Mouse (Mus musculus): ENCODE results near the gene Reps2. TPM values are rescaled to one million over a fixed set of nuclear protein-coding genes. Genes with fewer than 3 reads are reported as not detected.

Reps2 gene
- polyA plus RNA-seq, 1 experiment from 2014 or later, result 0.80 TPM

- no peak overlapping the region for H3K4me2 ChIP-seq (ENCODE audit: low read depth, low read length)
- no peaks in the 10 kb centered on the region; the same call in 1 of the 2 replicates for H3K27me3 ChIP-seq (ENCODE audit: control insufficient read depth, insufficient read depth, low read depth, low read length)
- no peak overlapping the region for H3K9ac ChIP-seq (ENCODE audit: low read length)
- H3K36me3 ChIP-seq (ENCODE audit: control insufficient read depth, insufficient read depth, low read length), result no peaks in the 10 kb centered on the region
- no peak for ATAC-seq (ENCODE audit: low read depth)
- no peaks in the 10 kb centered on the region for H3K4me1 ChIP-seq (replicated peaks; ENCODE audit: control insufficient read depth, insufficient read depth, low read length)
- H3K9me3 ChIP-seq (ENCODE audit: control insufficient read depth, low read length), result no peaks in the 10 kb centered on the region
- no peak overlapping the region for H3K27ac ChIP-seq (ENCODE audit: low read length)
- no peak overlapping the region for H3K4me3 ChIP-seq (ENCODE audit: low read length)
Measured at GRCm38 (mm10) chrX:162487734-162488133, 155.7 kb downstream of the Reps2 start.

- no peak overlapping the region for H3K4me2 ChIP-seq (ENCODE audit: low read depth, low read length)
- H3K9ac ChIP-seq (ENCODE audit: low read length), result no peak overlapping the region
- WGBS, result 56% methylated on average over 3 of the region's 3 CpGs
- no peak overlapping the region for H3K27ac ChIP-seq (ENCODE audit: low read length)
- H3K27me3 ChIP-seq (ENCODE audit: control insufficient read depth, insufficient read depth, low read depth, low read length), result no peaks in the 10 kb centered on the region
- ATAC-seq (ENCODE audit: low read depth), result no peak
- H3K9me3 ChIP-seq (ENCODE audit: control insufficient read depth, low read length), result no peaks in the 10 kb centered on the region
- no peak overlapping the region for H3K4me3 ChIP-seq (ENCODE audit: low read length)
- no peaks in the 10 kb centered on the region for H3K4me1 ChIP-seq (replicated peaks; ENCODE audit: control insufficient read depth, insufficient read depth, low read length)
- H3K36me3 ChIP-seq (ENCODE audit: control insufficient read depth, insufficient read depth, low read length), result no peaks in the 10 kb centered on the region
Measured at GRCm38 (mm10) chrX:162470213-162470612, 173.2 kb downstream of the Reps2 start.

GRCm38 (mm10) chrX:162462156-162462555, 181.3 kb downstream of the Reps2 start:
- Histone ChIP-seq H3K9ac (ENCODE audit: low read length) (no peak overlapping the region), H3K9me3 (ENCODE audit: control insufficient read depth, low read length) (no peaks in the 10 kb centered on the region), H3K27me3 (ENCODE audit: control insufficient read depth, insufficient read depth, low read depth, low read length) (no peaks in the 10 kb centered on the region; the same call in 1 of the 2 replicates), H3K4me2 (ENCODE audit: low read depth, low read length) (no peak overlapping the region), H3K36me3 (ENCODE audit: control insufficient read depth, insufficient read depth, low read length) (no peaks in the 10 kb centered on the region), H3K4me3 (ENCODE audit: low read length) (no peak overlapping the region), H3K27ac (ENCODE audit: low read length) (no peak overlapping the region), H3K4me1 (replicated peaks; ENCODE audit: control insufficient read depth, insufficient read depth, low read length) (no peaks in the 10 kb centered on the region)
- 63% methylated on average over 5 of the region's 5 CpGs for WGBS
- ATAC-seq (ENCODE audit: low read depth), result no peak

GRCm38 (mm10) chrX:162456445-162456844, 187.0 kb downstream of the Reps2 start:
- Histone ChIP-seq H3K9ac (ENCODE audit: low read length) (no peak overlapping the region), H3K36me3 (ENCODE audit: control insufficient read depth, insufficient read depth, low read length) (no peaks in the 10 kb centered on the region), H3K27ac (ENCODE audit: low read length) (no peak overlapping the region), H3K27me3 (ENCODE audit: control insufficient read depth, insufficient read depth, low read depth, low read length) (no peaks in the 10 kb centered on the region; the same call in 1 of the 2 replicates), H3K4me2 (ENCODE audit: low read depth, low read length) (no peak overlapping the region), H3K9me3 (ENCODE audit: control insufficient read depth, low read length) (no peaks in the 10 kb centered on the region), H3K4me3 (ENCODE audit: low read length) (no peak overlapping the region), H3K4me1 (replicated peaks; ENCODE audit: control insufficient read depth, insufficient read depth, low read length) (no peaks in the 10 kb centered on the region)
- 70% methylated on average over 1 of the region's 1 CpGs for WGBS
- no peak for ATAC-seq (ENCODE audit: low read depth)

GRCm38 (mm10) chrX:162455364-162455763, 188.1 kb downstream of the Reps2 start:
- Histone ChIP-seq H3K9ac (ENCODE audit: low read length) (no peak overlapping the region), H3K36me3 (ENCODE audit: control insufficient read depth, insufficient read depth, low read length) (no peaks in the 10 kb centered on the region), H3K4me1 (replicated peaks; ENCODE audit: control insufficient read depth, insufficient read depth, low read length) (no peaks in the 10 kb centered on the region), H3K4me2 (ENCODE audit: low read depth, low read length) (no peak overlapping the region), H3K27me3 (ENCODE audit: control insufficient read depth, insufficient read depth, low read depth, low read length) (no peaks in the 10 kb centered on the region; the same call in 1 of the 2 replicates), H3K4me3 (ENCODE audit: low read length) (no peak overlapping the region), H3K27ac (ENCODE audit: low read length) (no peak overlapping the region), H3K9me3 (ENCODE audit: control insufficient read depth, low read length) (no peaks in the 10 kb centered on the region)
- WGBS, result 82% methylated on average over 1 of the region's 1 CpGs
- no peak for ATAC-seq (ENCODE audit: low read depth)

- Histone ChIP-seq H3K9ac (ENCODE audit: low read length) (no peak overlapping the region), H3K27me3 (ENCODE audit: control insufficient read depth, insufficient read depth, low read depth, low read length) (no peaks in the 10 kb centered on the region), H3K27ac (ENCODE audit: low read length) (no peak overlapping the region), H3K4me3 (ENCODE audit: low read length) (no peak overlapping the region), H3K36me3 (ENCODE audit: control insufficient read depth, insufficient read depth, low read length) (no peaks in the 10 kb centered on the region), H3K4me1 (replicated peaks; ENCODE audit: control insufficient read depth, insufficient read depth, low read length) (no peaks in the 10 kb centered on the region), H3K9me3 (ENCODE audit: control insufficient read depth, low read length) (no peaks in the 10 kb centered on the region), H3K4me2 (ENCODE audit: low read depth, low read length) (no peak overlapping the region)
- WGBS, result 52% methylated on average over 7 of the region's 7 CpGs
- ATAC-seq (ENCODE audit: low read depth), result no peak
Measured at GRCm38 (mm10) chrX:162453821-162454402, 189.5 kb downstream of the Reps2 start.

- no peaks in the 10 kb centered on the region for H3K36me3 ChIP-seq (ENCODE audit: control insufficient read depth, insufficient read depth, low read length)
- H3K4me2 ChIP-seq (ENCODE audit: low read depth, low read length), result no peak overlapping the region
- ATAC-seq (ENCODE audit: low read depth), result no peak
- no peaks in the 10 kb centered on the region for H3K9me3 ChIP-seq (ENCODE audit: control insufficient read depth, low read length)
- H3K27ac ChIP-seq (ENCODE audit: low read length), result no peak overlapping the region
- no peak overlapping the region for H3K9ac ChIP-seq (ENCODE audit: low read length)
- H3K4me3 ChIP-seq (ENCODE audit: low read length), result no peak overlapping the region
- no peaks in the 10 kb centered on the region for H3K4me1 ChIP-seq (replicated peaks; ENCODE audit: control insufficient read depth, insufficient read depth, low read length)
- H3K27me3 ChIP-seq (ENCODE audit: control insufficient read depth, insufficient read depth, low read depth, low read length), result no peaks in the 10 kb centered on the region; the same call in 1 of the 2 replicates
Measured at GRCm38 (mm10) chrX:162452642-162453041, 190.8 kb downstream of the Reps2 start.

- H3K9ac ChIP-seq (ENCODE audit: low read length), result no peak overlapping the region
- no peak overlapping the region for H3K4me2 ChIP-seq (ENCODE audit: low read depth, low read length)
- 67% methylated on average over 6 of the region's 6 CpGs for WGBS
- no peaks in the 10 kb centered on the region for H3K4me1 ChIP-seq (replicated peaks; ENCODE audit: control insufficient read depth, insufficient read depth, low read length)
- no peak for ATAC-seq (ENCODE audit: low read depth)
- no peaks in the 10 kb centered on the region for H3K9me3 ChIP-seq (ENCODE audit: control insufficient read depth, low read length)
- no peaks in the 10 kb centered on the region for H3K36me3 ChIP-seq (ENCODE audit: control insufficient read depth, insufficient read depth, low read length)
- no peaks in the 10 kb centered on the region; the same call in none of the 2 replicates for H3K27me3 ChIP-seq (ENCODE audit: control insufficient read depth, insufficient read depth, low read depth, low read length)
- H3K27ac ChIP-seq (ENCODE audit: low read length), result no peak overlapping the region
- no peak overlapping the region for H3K4me3 ChIP-seq (ENCODE audit: low read length)
Measured at GRCm38 (mm10) chrX:162447974-162448373, 195.5 kb downstream of the Reps2 start.

- no peaks in the 10 kb centered on the region for H3K4me1 ChIP-seq (replicated peaks; ENCODE audit: control insufficient read depth, insufficient read depth, low read length)
- no peaks in the 10 kb centered on the region for H3K36me3 ChIP-seq (ENCODE audit: control insufficient read depth, insufficient read depth, low read length)
- whole genome bisulfite sequencing, result 86% methylated on average over 2 of the region's 2 CpGs
- H3K27ac ChIP-seq (ENCODE audit: low read length), result no peak overlapping the region
- no peak overlapping the region for H3K4me3 ChIP-seq (ENCODE audit: low read length)
- no peaks in the 10 kb centered on the region; the same call in none of the 2 replicates for H3K27me3 ChIP-seq (ENCODE audit: control insufficient read depth, insufficient read depth, low read depth, low read length)
- no peak overlapping the region for H3K4me2 ChIP-seq (ENCODE audit: low read depth, low read length)
- H3K9me3 ChIP-seq (ENCODE audit: control insufficient read depth, low read length), result no peaks in the 10 kb centered on the region
- no peak overlapping the region for H3K9ac ChIP-seq (ENCODE audit: low read length)
- no peak for ATAC-seq (ENCODE audit: low read depth)
Measured at GRCm38 (mm10) chrX:162446678-162447318, 196.7 kb downstream of the Reps2 start.
